Mouse (Mus musculus) spleen, adult 2 months (tissue): ENCODE measurements around the gene Adora1. TPM values are rescaled to one million over a fixed set of nuclear protein-coding genes. Genes with fewer than 3 reads are reported as not detected.
"Not testable (repeated sequence)": the region's sequence is repeated elsewhere in the genome, so short reads cannot be mapped to it uniquely, and the experiment has no call there.

Source experiments
- DNase-seq, 2 experiments: peaks; one replicate each; pipeline versions ENCODE4 v3.0.0 to v3.0.0-alpha.2; 2012 to 2021; ENCODE audit warnings: low spot score in 2 of 2, low read depth in 1 of 2
- H3K27ac ChIP-seq: fragments of 200-500 bp; 2 replicates; pipeline ENCODE4 v1.5.1; 2012; ENCODE audit warnings: low read length, inconsistent platforms; ENCODE audit not compliant: insufficient read depth
- H3K27me3 ChIP-seq: fragments of 200-500 bp; 2 replicates; pipeline ENCODE4 v1.6.1; 2012; ENCODE audit warnings: mild to moderate bottlenecking, moderate library complexity, low read length, inconsistent platforms; ENCODE audit not compliant: control insufficient read depth, insufficient read depth
- H3K36me3 ChIP-seq: fragments of 200-500 bp; 2 replicates; pipeline ENCODE4 v1.6.1; 2012; ENCODE audit warnings: mild to moderate bottlenecking, low read length, inconsistent platforms; ENCODE audit not compliant: control insufficient read depth, insufficient read depth
- H3K4me1 ChIP-seq: fragments of 200-500 bp; 2 replicates; pipeline ENCODE4 v1.6.1; 2011; ENCODE audit warnings: inconsistent platforms; ENCODE audit not compliant: control insufficient read depth, insufficient read depth, insufficient read length
- H3K4me3 ChIP-seq: fragments of 200-500 bp; 2 replicates; pipeline ENCODE4 v1.5.1; 2011; ENCODE audit warnings: mild to moderate bottlenecking, inconsistent platforms; ENCODE audit not compliant: insufficient read depth, insufficient read length; ENCODE audit errors: extremely low read depth
- CTCF ChIP-seq: fragments of 200-500 bp; IDR thresholded peaks from 2 replicates; pipeline ENCODE4 v1.5.1; 2011; ENCODE audit warnings: mild to moderate bottlenecking, inconsistent platforms; ENCODE audit not compliant: insufficient read depth, insufficient read length, insufficient replicate concordance; ENCODE audit errors: extremely low read depth
- POLR2A ChIP-seq: fragments of 200-500 bp; IDR thresholded peaks from 2 replicates; pipeline ENCODE4 v1.6.1; 2011; ENCODE audit warnings: low read depth, low read length, inconsistent platforms
- WGBS: fragments of 180-500 bp; shearing (Covaris S2); methylation state at CpG from one replicate; pipeline ENCODE4 v1.1.7; 2018; 5-methylcytosine and 5-hydroxymethylcytosine counted together
- polyA plus RNA-seq: library from polyadenylated mRNA; depleted of rRNA; stranded (reverse); fragments of >200 nt; gene quantifications from 2 replicates; pipeline ENCODE4 v1.2.3, GENCODE M21; 2012

Adora1 gene
- polyA plus RNA-seq, 1 experiment, result 0.28 TPM

DNA sequence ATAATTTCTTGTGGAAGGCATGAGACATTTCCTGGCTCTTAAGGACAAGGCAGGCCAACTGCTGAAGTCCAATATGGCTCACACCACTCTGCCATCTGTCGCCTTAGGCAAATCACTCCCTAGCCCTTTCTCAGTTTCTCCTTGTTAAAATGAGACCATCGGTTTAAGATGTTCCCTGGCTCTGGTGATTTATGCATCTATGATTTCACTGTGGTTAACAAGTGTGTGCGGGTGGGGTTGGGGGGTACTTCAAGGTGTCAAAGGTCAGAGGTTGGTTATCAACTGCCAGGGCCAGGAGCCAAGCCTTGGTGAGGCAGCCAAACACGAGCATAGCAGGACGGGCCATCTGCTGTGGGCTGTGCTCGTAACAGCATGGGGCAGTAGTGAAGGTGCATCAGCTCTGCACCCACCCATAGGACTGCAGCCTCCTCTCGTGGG is 39.3 kb upstream of the Adora1 start:
- Histone ChIP-seq H3K36me3 (no peaks in the 10 kb centered on the region), H3K27ac (no peak overlapping the region), H3K4me1 (no peaks in the 10 kb centered on the region), H3K27me3 (no peaks in the 10 kb centered on the region), H3K4me3 (no peak overlapping the region)
- TF ChIP-seq CTCF (no peak), POLR2A (no peak)
- DNase-seq, result no peak
- 86% methylated on average over 7 of the region's 7 CpGs for WGBS

DNA sequence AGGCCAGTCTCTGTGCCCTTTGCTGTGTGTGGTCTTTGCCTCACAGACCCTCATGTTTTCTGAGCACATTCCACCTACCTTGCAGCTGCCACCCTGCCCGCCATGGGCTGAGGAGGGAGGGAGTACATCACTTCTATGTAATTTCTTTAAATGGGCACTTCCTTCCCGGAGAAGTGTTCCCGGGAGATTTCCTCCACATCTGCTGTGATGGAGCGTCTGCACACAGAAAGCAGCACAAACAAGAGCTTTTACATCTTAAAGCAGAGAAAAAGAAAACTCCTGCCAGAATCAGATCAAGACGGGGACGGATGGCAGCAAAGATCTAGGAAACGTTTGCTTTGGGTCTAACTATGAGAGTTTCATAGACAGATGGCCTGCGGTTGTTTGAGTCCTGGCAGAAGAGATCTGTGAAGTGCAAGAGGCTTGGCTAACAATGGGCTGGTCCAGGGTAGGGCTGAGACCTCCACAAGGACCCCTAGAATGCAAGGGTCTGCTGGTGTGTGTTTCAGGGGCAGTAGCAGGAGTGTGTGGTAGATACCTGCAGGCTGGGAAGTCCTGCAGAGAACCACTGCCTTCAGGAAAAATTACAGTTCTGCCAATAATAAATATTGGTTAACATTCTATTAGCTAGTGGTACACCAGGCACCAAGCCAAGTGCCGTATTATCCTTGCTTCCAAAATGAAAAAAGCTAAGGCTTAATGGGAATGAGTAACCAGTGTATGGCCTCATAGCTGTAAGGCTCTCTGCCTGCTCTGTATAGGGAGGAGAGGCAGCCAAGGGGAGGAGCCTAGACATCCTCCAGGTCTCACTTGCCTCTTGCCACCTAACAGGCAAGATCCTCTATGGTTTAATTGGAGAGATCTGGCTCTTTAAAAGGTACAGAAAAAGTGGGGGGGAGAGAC is 38.5 kb upstream of the Adora1 start:
- Histone ChIP-seq H3K27me3 (no peaks in the 10 kb centered on the region), H3K4me1 (no peaks in the 10 kb centered on the region), H3K4me3 (no peak overlapping the region), H3K36me3 (no peaks in the 10 kb centered on the region), H3K27ac (no peak overlapping the region)
- no peak for DNase-seq
- no peak for TF ChIP-seq CTCF
- no peak for TF ChIP-seq POLR2A
- WGBS, result 77% methylated on average over 9 of the region's 9 CpGs

GRCm38 (mm10) chr1:134272754-134273250 is 37.6 kb upstream of the Adora1 start:
- no peaks in the 10 kb centered on the region for H3K4me1 ChIP-seq
- no peaks in the 10 kb centered on the region for H3K36me3 ChIP-seq
- H3K27ac ChIP-seq, result no peak overlapping the region
- no peak for TF ChIP-seq POLR2A
- no peak for TF ChIP-seq CTCF
- no peak for DNase-seq
- 90% methylated on average over 5 of the region's 5 CpGs for WGBS
- no peaks in the 10 kb centered on the region for H3K27me3 ChIP-seq
- no peak overlapping the region for H3K4me3 ChIP-seq

DNA sequence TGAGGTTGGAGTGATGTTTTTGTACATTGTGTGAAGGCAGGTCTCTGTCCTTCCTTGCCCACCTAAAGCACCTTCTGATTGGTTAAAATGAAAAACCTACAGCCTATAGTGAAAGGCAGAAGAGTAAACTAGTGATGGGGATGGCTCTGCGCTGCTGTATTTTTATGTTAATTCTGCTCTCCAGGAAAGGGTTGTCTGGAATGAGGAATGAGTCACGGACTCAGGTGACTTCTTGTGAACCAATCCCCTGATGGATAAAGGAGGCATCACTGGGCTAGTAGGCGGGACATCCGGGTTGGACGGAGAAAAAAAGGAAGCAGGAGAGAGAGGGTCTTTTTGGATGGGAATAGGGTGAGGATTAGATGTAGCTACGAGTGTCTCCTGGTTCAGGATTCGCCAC is 34.8 kb upstream of the Adora1 start:
- 82% methylated on average over 7 of the region's 7 CpGs for WGBS

GRCm38 (mm10) chr1:134265797-134266196 is 30.6 kb upstream of the Adora1 start:
- Histone ChIP-seq H3K4me3 (no peak overlapping the region), H3K4me1 (no peaks in the 10 kb centered on the region), H3K27me3 (no peaks in the 10 kb centered on the region), H3K27ac (no peak overlapping the region), H3K36me3 (no peaks in the 10 kb centered on the region)
- no peak for TF ChIP-seq CTCF
- 53% methylated on average over 2 of the region's 2 CpGs for WGBS
- no peak for DNase-seq

More for the DNA sequence above, 34.8 kb upstream of the Adora1 start:
- Histone ChIP-seq H3K27ac (no peak overlapping the region), H3K27me3 (no peaks in the 10 kb centered on the region), H3K4me1 (no peaks in the 10 kb centered on the region), H3K36me3 (no peaks in the 10 kb centered on the region), H3K4me3 (no peak overlapping the region)
- no peak for DNase-seq
- no peak for TF ChIP-seq POLR2A
- no peak for TF ChIP-seq CTCF

DNA sequence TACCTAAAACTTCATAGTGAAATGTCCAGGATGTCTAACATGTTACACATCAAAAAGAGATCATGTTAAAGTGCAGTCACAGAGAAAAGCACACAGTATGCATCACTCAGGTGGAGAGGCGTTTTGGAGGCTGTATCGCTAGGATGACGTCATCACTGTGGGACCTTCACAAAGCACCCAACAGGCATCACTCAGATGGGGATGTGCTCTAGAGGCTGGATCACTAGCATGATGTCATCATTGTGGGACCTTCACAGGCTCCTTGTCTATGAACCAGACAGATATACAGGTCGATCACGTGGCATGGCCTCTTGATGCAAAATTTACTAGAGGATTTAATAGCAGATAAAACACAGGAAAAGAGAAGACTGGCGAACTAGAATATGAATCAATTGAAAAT is 29.1 kb upstream of the Adora1 start:
- Histone ChIP-seq H3K4me1 (no peaks in the 10 kb centered on the region), H3K36me3 (no peaks in the 10 kb centered on the region), H3K27ac (no peak overlapping the region), H3K4me3 (no peak overlapping the region), H3K27me3 (no peaks in the 10 kb centered on the region)
- 94% methylated on average over 6 of the region's 6 CpGs for WGBS
- no peak for DNase-seq
- TF ChIP-seq CTCF (no peak), POLR2A (no peak)

DNA sequence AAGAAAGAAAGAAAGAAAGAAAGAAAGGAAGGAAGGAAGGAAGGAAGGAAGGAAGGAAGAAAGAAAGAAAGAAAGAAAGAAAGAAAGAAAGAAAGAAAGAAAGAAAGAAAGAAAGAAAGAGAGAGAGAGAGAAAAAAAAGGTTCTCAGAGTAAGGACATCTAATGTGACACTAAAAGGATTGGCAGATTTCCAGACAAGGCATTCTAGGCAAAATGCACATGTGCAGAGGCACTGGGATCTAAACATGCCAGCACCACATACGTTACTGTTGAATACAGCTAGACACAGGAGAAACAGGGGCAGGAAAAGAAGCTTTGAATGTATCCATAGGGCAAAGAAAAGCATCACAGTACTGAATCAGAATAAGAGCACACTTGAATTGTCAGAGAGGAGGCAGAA is 14.4 kb upstream of the Adora1 start:
- H3K36me3 ChIP-seq, H3K27me3 ChIP-seq, H3K4me3 ChIP-seq, H3K27ac ChIP-seq, DNase-seq, H3K4me1 ChIP-seq: not testable (repeated sequence)
- WGBS, result 78% methylated on average over 1 of the region's 1 CpGs
